Mouse (Mus musculus) stomach, postnatal 0 days (tissue): ENCODE data around the gene Gm8947.

ENCODE experiments used
- CTCF ChIP-seq: IDR thresholded peaks from 2 replicates; pipeline ENCODE4 v1.5.1; 2016; ENCODE audit warnings: antibody characterized with exemption, low read depth, mild to moderate bottlenecking, moderate library complexity
- EP300 ChIP-seq: optimal IDR thresholded peaks from 2 replicates; pipeline ENCODE3; 2016; ENCODE audit warnings: antibody characterized with exemption

- TF ChIP-seq CTCF (no peak), EP300 (no peak)
These were observed 35.2 kb upstream of the Gm8947 start for GRCm38 (mm10) chr1:151156777-151157632.
